22 mouse cellular contexts compared by ENCODE assay signal in genomic region chrX:152306224-152306623, GRCm38 (mm10).
"Had no signal": no experiment of that assay in that cellular context is flagged by ENCODE, and none has a peak within 500 bp of the region (broad histone marks: within the 10 kb centered on the region; RNA-seq: fewer than 3 reads in every experiment).

No protein-coding gene starts in this region.

- H3K4me2 ChIP-seq: intestine, embryonic 15.5 days; limb, embryonic 13.5 days; lung, embryonic 14.5 days; midbrain, embryonic 13.5 days; neural tube, embryonic 13.5 days; stomach, embryonic 15.5 days had no signal

- DNase-seq: kidney, adult 11 months; kidney, adult 8-10 months; kidney, postnatal 25 days; layer of hippocampus, adult 9-11 months; lung, embryonic 14.5 days; retina, postnatal 1 day; right cerebral cortex, postnatal 25 days; spleen, adult 18-20 months; thymus, postnatal 25 days had no signal

- H3K9me3 ChIP-seq: intestine, embryonic 15.5 days; limb, embryonic 10.5 days; limb, embryonic 13.5 days; megakaryocyte, embryonic 14.5 days; midbrain, embryonic 10.5 days; midbrain, embryonic 13.5 days; neural tube, embryonic 13.5 days; stomach, embryonic 15.5 days had no signal

- H3K4me3 ChIP-seq: intestine, embryonic 15.5 days; layer of hippocampus, adult 2 months; limb, embryonic 10.5 days; limb, embryonic 13.5 days; megakaryocyte, embryonic 14.5 days; midbrain, embryonic 10.5 days; midbrain, embryonic 13.5 days; myocyte; neural tube, embryonic 13.5 days; stomach, embryonic 15.5 days had no signal

- H3K9ac ChIP-seq: intestine, embryonic 15.5 days; limb, embryonic 13.5 days; lung, embryonic 14.5 days; midbrain, embryonic 13.5 days; neural tube, embryonic 13.5 days; stomach, embryonic 15.5 days had no signal

- H3K27ac ChIP-seq: intestine, embryonic 15.5 days; layer of hippocampus, adult 2 months; limb, embryonic 10.5 days; limb, embryonic 13.5 days; macrophage; midbrain, embryonic 10.5 days; midbrain, embryonic 13.5 days; neural tube, embryonic 13.5 days; stomach, embryonic 15.5 days had no signal

- ATAC-seq: intestine, embryonic 15.5 days; lung, postnatal 0 days; midbrain, embryonic 13.5 days; midbrain, embryonic 16.5 days had no signal

- H3K4me1 ChIP-seq: intestine, embryonic 15.5 days; limb, embryonic 10.5 days; limb, embryonic 13.5 days; midbrain, embryonic 10.5 days; midbrain, embryonic 13.5 days; neural tube, embryonic 13.5 days; stomach, embryonic 15.5 days had no signal

- H3K27me3 ChIP-seq: intestine, embryonic 15.5 days; stomach, embryonic 15.5 days had no signal

- H3K36me3 ChIP-seq: intestine, embryonic 15.5 days; midbrain, embryonic 10.5 days; midbrain, embryonic 13.5 days; neural tube, embryonic 13.5 days; stomach, embryonic 15.5 days had no signal
